Mouse (Mus musculus): ENCODE measurements around the gene Sorl1. TPM values are rescaled to one million over a fixed set of nuclear protein-coding genes. Genes with fewer than 3 reads are reported as not detected.

Gene Sorl1
- polyA plus RNA-seq, 1 experiment, result 32.7 TPM

DNA sequence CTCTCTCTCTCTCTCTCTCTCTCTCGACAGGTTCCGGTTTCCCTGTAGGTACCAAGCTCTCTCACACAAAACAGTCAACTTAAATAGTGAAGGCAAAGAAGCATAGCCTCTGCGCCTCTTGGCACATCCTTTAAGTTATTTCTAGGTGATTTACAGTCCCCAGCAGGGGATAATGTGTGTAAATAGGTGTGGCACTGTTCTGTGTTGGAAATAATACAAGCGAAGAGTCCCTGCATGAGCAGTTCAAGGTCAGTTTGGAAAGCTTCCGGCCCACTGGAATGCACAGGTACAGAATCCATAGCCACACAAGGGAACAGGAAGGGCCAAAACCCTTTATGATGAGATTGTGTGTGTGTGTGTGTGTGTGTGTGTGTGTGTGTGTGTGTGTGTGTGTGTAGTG, 130.3 kb downstream of the Sorl1 start:
- no peaks in the 10 kb centered on the region for H3K4me1 ChIP-seq (ENCODE audit: control insufficient read depth, insufficient read depth, low read length)
- WGBS, result 82% methylated on average over 5 of the region's 5 CpGs
- no peak overlapping the region for H3K27ac ChIP-seq (ENCODE audit: control insufficient read depth, insufficient read depth, low read depth, low read length, poor library complexity)
- no peak overlapping the region for H3K4me3 ChIP-seq (replicated peaks; ENCODE audit: control insufficient read depth, low read depth, low read length)
- no peak for TF ChIP-seq POLR2A (IDR thresholded peaks at IDR 0.05; ENCODE audit: borderline replicate concordance, control insufficient read depth, low read depth, low read length)
- no peak for TF ChIP-seq CTCF (IDR thresholded peaks at IDR 0.05; ENCODE audit: control insufficient read depth, insufficient read depth, low read length)

DNA sequence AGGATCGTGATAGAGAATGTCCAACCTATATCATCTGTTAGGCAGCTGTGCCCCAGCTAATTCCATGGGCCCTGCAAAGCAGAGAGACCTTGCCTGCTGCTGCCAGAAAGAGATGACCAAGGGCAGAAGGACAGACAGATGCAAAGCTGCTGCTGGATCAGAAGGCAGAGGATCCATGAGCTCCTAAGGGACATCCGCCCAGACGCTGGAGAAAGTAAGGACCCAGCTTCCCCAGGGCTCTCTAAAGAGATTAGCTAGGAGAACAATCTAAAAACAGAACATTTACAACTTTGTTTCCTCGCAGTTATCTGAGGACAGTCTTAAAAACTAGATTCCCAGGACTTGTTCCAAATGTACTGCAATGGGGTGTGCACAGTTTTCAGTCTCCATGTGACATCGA, 131.3 kb downstream of the Sorl1 start:
- WGBS, result 83% methylated on average over 5 of the region's 5 CpGs

DNA sequence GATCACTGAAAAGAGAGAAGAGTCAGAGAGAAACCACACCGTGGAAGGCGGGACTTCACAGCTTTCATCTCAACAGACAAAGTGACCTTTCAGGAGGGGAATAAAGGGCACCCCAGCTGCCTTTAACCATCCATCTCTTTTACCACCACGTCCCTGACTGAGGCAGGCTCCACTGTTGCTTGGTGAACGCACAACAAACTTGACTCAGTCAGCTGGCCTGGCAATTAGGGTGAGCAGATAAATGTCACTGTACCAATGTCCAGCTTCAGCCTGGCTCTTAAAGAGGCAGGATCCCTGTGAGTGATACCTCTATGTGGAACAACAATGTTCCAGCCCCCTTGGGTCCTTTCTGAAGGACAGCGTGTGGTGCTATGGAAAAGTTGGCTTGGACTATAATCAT, 138.5 kb downstream of the Sorl1 start:
- 80% methylated on average over 5 of the region's 5 CpGs for WGBS
- Histone ChIP-seq H3K4me3 (replicated peaks; ENCODE audit: control insufficient read depth, low read depth, low read length) (no peak overlapping the region), H3K4me1 (ENCODE audit: control insufficient read depth, insufficient read depth, low read length) (no peaks in the 10 kb centered on the region), H3K27ac (ENCODE audit: control insufficient read depth, insufficient read depth, low read depth, low read length, poor library complexity) (no peak overlapping the region)
- no peak for TF ChIP-seq CTCF (IDR thresholded peaks at IDR 0.05; ENCODE audit: control insufficient read depth, insufficient read depth, low read length)
- no peak for TF ChIP-seq POLR2A (IDR thresholded peaks at IDR 0.05; ENCODE audit: borderline replicate concordance, control insufficient read depth, low read depth, low read length)

More for the DNA sequence above, 131.3 kb downstream of the Sorl1 start:
- Histone ChIP-seq H3K27ac (ENCODE audit: control insufficient read depth, insufficient read depth, low read depth, low read length, poor library complexity) (no peak overlapping the region), H3K4me3 (replicated peaks; ENCODE audit: control insufficient read depth, low read depth, low read length) (no peak overlapping the region), H3K4me1 (ENCODE audit: control insufficient read depth, insufficient read depth, low read length) (no peaks in the 10 kb centered on the region)
- TF ChIP-seq POLR2A (IDR thresholded peaks at IDR 0.05; ENCODE audit: borderline replicate concordance, control insufficient read depth, low read depth, low read length), result no peak
- no peak for TF ChIP-seq CTCF (IDR thresholded peaks at IDR 0.05; ENCODE audit: control insufficient read depth, insufficient read depth, low read length)

DNA sequence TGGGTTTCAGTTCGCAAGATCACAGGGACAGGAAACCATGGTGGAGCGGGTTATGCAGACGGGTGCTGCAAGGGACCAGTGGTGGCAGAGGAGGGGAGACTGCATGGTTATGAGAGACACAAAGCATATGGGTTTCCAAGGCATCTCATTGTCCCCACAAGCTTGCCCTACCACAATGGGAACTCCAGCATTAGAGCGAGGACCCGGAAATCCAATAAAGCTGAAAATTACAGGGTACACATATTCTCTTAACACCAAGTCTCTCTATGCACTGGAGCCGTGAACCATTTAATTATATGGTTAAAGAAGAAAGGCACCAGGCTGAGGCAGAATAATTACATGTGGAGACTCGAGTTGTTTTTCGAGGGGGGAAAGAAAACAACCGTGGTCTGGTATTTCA, 139.0 kb downstream of the Sorl1 start:
- TF ChIP-seq POLR2A (IDR thresholded peaks at IDR 0.05; ENCODE audit: borderline replicate concordance, control insufficient read depth, low read depth, low read length) (no peak), CTCF (IDR thresholded peaks at IDR 0.05; ENCODE audit: control insufficient read depth, insufficient read depth, low read length) (no peak)
- WGBS, result 74% methylated on average over 9 of the region's 9 CpGs
- Histone ChIP-seq H3K27ac (ENCODE audit: control insufficient read depth, insufficient read depth, low read depth, low read length, poor library complexity) (no peak overlapping the region), H3K4me3 (replicated peaks; ENCODE audit: control insufficient read depth, low read depth, low read length) (no peak overlapping the region), H3K4me1 (ENCODE audit: control insufficient read depth, insufficient read depth, low read length) (no peaks in the 10 kb centered on the region)

DNA sequence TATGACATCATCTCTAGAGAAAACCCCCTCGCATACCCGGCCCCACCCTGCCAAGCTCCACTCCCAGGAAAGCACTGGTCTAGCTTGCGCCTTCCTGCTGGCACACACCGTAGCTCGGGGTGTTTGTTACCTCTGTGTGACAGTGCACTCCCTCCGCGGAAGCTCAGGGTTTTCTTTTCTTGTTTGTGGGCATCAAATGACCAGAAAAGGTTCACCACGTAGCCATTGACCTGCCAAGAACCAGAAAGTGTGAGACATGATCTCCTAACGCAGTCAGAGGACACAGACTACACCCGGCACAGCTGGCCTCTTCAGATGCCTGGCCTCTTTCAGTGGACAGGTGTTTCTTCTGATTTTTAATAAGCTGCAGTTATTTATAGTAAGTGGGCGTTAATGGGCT, 139.8 kb downstream of the Sorl1 start:
- no peak overlapping the region for H3K27ac ChIP-seq (ENCODE audit: control insufficient read depth, insufficient read depth, low read depth, low read length, poor library complexity)
- no peaks in the 10 kb centered on the region for H3K4me1 ChIP-seq (ENCODE audit: control insufficient read depth, insufficient read depth, low read length)
- no peak overlapping the region for H3K4me3 ChIP-seq (replicated peaks; ENCODE audit: control insufficient read depth, low read depth, low read length)
- 83% methylated on average over 11 of the region's 11 CpGs for WGBS
- TF ChIP-seq CTCF (IDR thresholded peaks at IDR 0.05; ENCODE audit: control insufficient read depth, insufficient read depth, low read length) (no peak), POLR2A (IDR thresholded peaks at IDR 0.05; ENCODE audit: borderline replicate concordance, control insufficient read depth, low read depth, low read length) (no peak)

DNA sequence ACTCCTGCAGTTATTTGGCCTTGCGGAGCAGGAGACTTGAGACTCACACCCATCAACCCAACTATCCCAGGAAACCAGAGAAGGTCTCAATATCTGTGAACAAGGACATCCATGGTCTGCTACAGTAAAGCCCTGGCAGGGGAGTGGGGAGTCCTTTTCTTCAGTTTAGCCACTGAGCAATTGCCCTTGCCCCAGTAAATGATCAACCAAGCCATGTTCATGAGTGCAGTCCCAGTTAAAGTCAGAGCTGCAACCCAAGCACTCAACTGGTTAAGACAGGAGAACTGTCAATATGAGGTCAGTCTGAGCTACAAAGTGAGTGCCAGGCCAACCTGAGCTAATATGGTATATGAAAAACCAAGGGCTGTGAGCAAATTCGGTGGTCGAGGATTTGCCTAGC, 140.8 kb downstream of the Sorl1 start:
- 78% methylated on average over 3 of the region's 3 CpGs for WGBS

DNA sequence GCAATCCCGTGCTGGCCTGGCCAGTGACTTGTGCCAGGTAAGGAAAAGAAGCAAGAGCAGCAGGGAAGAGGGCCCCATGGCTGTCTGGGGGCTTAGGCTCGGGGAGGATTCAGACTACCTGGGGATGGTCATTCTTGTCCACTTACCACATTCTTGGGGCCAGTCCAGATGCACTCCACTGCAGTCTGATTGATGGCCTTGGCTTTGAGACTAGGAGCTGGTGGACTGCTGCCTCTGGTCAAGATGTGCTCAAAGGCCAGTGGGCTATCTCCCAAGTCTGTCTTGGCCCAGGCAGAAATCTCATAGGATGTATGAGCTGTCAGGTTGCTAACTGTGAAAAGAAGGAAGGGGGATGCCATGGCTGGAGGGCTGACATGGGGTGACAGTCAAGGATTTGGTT, 141.3 kb downstream of the Sorl1 start:
- WGBS, result 79% methylated on average over 2 of the region's 2 CpGs
- Histone ChIP-seq H3K4me3 (replicated peaks; ENCODE audit: control insufficient read depth, low read depth, low read length) (no peak overlapping the region), H3K27ac (ENCODE audit: control insufficient read depth, insufficient read depth, low read depth, low read length, poor library complexity) (no peak overlapping the region), H3K4me1 (ENCODE audit: control insufficient read depth, insufficient read depth, low read length) (no peaks in the 10 kb centered on the region)
- no peak for TF ChIP-seq POLR2A (IDR thresholded peaks at IDR 0.05; ENCODE audit: borderline replicate concordance, control insufficient read depth, low read depth, low read length)
- TF ChIP-seq CTCF (IDR thresholded peaks at IDR 0.05; ENCODE audit: control insufficient read depth, insufficient read depth, low read length), result no peak

More for the DNA sequence above, 140.8 kb downstream of the Sorl1 start:
- no peak for TF ChIP-seq POLR2A (IDR thresholded peaks at IDR 0.05; ENCODE audit: borderline replicate concordance, control insufficient read depth, low read depth, low read length)
- TF ChIP-seq CTCF (IDR thresholded peaks at IDR 0.05; ENCODE audit: control insufficient read depth, insufficient read depth, low read length), result no peak
- Histone ChIP-seq H3K27ac (ENCODE audit: control insufficient read depth, insufficient read depth, low read depth, low read length, poor library complexity) (no peak overlapping the region), H3K4me3 (replicated peaks; ENCODE audit: control insufficient read depth, low read depth, low read length) (no peak overlapping the region), H3K4me1 (ENCODE audit: control insufficient read depth, insufficient read depth, low read length) (no peaks in the 10 kb centered on the region)

DNA sequence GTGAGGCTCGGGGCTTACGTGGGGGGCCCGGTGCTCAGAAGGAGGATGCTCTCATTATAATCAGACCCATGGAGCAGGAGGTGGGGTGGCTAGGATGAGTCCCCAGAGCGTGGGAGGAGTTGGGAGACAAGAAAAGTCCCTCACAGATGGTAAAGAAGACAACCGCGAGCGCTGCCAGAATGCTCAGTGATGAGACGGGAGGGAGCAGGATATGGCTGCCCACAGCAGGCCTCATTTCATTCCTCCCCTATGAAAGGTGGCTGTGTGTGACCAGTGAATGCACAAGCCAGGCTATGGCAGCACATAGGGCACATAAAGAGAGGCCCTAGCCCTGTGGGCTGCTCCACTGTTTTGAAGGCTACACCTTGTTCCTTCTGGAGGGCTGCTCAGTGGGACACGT, 142.1 kb downstream of the Sorl1 start:
- 88% methylated on average over 9 of the region's 9 CpGs for WGBS
- Histone ChIP-seq H3K4me1 (ENCODE audit: control insufficient read depth, insufficient read depth, low read length) (no peaks in the 10 kb centered on the region), H3K27ac (ENCODE audit: control insufficient read depth, insufficient read depth, low read depth, low read length, poor library complexity) (no peak overlapping the region), H3K4me3 (replicated peaks; ENCODE audit: control insufficient read depth, low read depth, low read length) (no peak overlapping the region)
- TF ChIP-seq CTCF (IDR thresholded peaks at IDR 0.05; ENCODE audit: control insufficient read depth, insufficient read depth, low read length), result no peak

DNA sequence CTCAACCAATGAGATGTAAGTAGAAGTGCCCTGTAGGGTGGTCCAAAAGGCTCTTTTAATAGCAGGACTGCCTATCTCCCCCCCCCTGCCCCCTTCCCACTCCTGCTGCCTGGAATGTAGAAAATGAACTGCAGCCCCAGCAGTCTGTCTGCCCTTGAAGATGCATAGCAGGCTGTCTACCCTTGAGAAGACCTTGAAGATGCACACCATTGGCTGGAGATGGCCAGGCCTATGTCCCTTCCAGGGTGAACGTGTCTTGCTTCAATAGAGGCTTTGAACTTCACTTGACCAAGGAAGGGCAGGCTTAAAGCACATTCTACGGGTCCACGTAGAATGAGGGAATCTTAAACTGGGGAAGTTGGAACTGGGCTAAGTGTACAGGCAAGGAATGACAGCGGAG, 142.8 kb downstream of the Sorl1 start:
- H3K4me3 ChIP-seq (replicated peaks; ENCODE audit: control insufficient read depth, low read depth, low read length), result no peak overlapping the region
- WGBS, result 89% methylated on average over 4 of the region's 4 CpGs
- no peaks in the 10 kb centered on the region for H3K4me1 ChIP-seq (ENCODE audit: control insufficient read depth, insufficient read depth, low read length)
- TF ChIP-seq POLR2A (IDR thresholded peaks at IDR 0.05; ENCODE audit: borderline replicate concordance, control insufficient read depth, low read depth, low read length), result no peak
- TF ChIP-seq CTCF (IDR thresholded peaks at IDR 0.05; ENCODE audit: control insufficient read depth, insufficient read depth, low read length), result no peak
- H3K27ac ChIP-seq (ENCODE audit: control insufficient read depth, insufficient read depth, low read depth, low read length, poor library complexity), result no peak overlapping the region

Data from bone marrow, adult 2 months (tissue).